Mouse (Mus musculus) telencephalon, adult 2 months (tissue): ENCODE measurements around the gene Crb1.
A peak's percentile ranks its signal among the peaks of the same experiment; 100 is the strongest.
"Not testable (repeated sequence)": the region's sequence is repeated elsewhere in the genome, so short reads cannot be mapped to it uniquely, and the experiment has no call there.

Experiments used
- DNase-seq: peaks from one replicate; pipeline ENCODE4 v3.0.0-alpha.2; 2011; ENCODE audit warnings: low read depth, low spot score

The Crb1 gene

DNA sequence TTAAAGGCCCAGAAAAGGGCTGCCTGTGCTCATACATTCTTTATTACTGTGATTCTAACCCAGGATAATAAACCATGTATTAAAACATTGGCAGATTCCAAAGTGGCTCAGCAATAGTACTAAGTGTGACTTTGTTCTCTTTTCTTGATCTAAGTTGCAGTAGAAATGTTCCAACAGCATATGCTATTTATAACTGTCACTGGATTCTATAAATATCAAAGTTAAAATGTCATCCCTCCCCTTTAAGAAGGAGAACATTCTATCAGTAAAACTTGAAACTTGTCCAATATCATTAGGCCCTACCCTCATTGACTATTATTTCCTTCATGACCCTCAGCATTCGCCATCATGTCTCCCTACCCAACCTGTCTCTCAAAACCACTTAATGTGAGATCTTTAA is 48.1 kb downstream of the Crb1 start:
- no peak for DNase-seq

DNA sequence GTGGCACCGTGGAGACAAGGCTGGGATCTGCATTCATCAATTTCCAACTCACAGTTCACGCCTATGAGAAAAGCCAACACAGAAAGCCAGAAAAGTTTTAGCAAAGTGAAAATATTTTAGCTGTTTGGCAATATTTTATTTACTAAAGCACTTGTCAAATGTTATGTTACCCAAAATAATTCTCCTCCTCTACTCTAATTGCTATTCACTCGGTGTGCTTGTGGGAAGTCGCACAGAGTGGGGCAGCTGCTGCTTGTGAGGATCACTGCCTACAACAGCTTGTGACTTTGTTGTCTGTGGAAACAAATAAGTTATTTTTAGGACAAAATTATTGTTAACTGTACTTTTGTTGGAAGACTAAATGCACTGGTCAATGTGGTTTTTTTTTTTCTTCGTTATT is 48.6 kb downstream of the Crb1 start:
- DNase-seq = peak; percentile 33

DNA sequence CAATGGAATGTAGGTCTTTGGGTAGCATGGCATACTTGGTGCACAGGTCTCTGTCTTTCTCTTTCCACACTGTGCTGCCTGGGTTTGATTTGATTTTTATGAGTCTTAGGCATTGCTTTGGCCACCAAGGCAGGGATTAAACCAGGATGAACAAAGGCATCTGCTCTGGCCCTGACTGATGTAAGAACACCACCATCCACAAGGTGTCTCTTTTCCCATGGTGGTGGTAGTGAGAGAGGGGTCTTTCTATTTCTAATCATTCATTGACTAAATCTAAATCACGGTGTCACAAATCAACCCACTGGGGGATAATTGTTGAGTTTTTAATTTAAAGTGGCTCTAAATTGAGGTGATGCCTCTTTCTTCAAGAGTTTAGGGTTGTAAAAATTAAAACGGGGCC is 51.5 kb downstream of the Crb1 start:
- no peak for DNase-seq

DNA sequence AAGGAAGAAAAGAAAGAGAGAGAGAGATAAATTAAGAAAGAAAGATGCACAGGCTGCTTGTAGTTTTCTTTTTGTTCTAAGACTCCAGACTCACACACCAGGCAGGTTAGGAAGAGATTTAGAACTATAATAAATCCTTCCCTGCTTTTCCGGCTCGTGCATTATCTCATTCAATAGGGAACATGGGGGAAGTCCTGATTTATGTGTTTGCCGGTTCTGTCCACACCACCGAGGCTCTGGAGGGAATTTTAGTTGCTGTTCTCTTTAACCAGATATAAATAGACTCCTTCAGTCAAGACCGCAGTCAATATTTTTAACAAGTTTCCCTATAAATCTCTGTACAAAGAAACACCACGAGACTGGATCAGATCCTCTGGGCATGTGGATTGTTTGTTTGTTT is 57.1 kb downstream of the Crb1 start:
- DNase-seq = no peak

DNA sequence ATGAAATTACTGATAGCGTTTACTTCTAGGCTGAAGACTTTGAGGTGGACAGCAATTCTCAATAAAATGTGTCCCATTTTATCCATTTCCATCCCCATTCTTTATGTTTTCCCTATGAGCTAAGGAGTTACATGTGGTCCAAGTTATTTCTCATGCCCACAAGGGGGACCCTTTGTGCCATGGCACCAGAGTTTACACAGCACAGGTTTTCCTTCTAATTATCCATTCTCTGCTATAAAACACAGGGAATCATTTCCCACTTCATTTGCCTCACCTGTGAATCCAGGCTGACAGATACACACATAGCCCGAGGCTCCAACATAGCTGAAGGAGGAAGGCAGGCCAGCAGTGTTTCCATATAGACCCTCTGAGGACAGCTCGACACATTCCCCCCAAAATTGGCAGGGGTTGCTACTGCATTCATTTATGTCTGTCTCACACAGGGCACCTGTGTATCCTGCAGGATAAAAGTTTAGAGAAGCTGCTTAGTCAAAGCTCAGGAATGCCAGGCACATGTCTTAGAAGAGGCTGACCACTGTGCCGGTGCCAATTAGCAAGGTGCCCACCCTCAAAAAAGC is 62.5 kb downstream of the Crb1 start:
- no peak for DNase-seq

DNA sequence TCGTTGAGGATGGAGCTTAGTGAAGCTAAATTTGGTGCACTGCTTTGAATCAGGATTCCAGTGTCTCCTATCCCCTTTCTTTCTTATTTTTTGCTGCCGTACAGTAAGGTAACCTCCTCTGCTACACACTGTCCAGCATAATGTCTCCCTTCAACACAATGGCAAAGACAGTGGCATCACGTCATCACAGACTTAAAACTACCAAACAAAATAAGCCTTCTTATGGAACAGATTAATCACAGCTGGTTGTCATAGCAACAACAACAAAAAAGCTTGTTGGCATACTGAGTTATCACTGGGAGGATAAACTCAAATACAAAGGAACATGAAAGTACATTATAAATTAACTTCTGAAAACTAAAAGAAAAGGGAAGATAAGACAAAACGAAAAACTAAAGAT is 68.0 kb downstream of the Crb1 start:
- no peak for DNase-seq

DNA sequence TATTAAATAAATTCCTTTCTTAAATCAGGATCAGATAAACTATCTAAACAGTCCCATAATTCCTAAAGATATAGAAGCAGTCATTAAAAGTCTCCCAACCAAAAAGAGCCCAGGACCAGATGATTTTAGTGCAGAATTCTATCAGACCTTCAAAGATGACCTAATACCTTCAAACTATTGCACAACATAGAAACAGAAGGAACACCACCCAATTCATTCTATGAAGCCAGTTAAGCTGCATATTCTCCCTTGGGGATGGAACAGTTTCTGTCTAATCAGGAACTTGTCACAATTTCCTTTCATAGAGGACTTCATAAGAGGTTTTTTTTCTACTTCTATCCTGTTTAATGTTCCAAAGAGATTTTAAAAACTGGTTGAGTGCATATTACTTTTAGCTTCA is 74.4 kb downstream of the Crb1 start:
- not testable (repeated sequence) for DNase-seq

DNA sequence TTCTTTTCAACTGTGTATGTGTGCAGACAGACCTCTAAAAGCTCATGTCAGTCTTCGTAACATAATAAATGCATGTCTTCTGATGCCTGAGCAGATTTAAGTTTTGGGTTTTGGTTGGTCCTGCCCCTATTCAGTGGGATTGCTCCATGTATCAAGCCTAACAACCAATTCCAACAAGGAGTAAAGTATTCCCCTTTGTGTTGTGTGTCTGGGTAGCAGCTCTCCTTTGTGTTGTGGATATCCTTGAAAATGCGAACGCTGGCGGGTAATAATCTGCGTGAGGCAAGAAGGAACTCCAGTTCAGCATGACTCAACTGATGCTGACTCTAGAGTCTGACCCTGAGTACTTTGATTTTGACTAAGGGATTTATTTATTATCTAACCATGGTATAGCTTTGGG is 75.1 kb downstream of the Crb1 start:
- DNase-seq = no peak

DNA sequence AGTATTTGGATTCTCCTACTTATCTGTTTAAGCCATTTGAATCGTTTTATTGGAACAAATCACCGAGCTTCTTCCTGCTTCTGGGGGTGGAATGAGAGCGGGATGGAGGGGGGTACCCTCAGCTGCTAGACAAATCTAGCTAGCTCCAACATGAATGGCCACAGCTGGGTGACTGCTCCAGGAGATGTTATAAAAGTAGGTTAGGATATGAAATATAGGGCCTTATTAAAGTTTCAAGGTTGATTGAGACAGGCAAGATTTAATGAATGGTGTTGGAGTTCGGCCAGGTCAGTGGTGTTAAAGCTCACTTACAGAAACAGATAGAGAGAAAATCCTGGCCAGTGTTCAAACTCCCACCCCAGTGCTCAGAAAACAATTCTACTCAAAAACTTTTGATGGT is 84.9 kb downstream of the Crb1 start:
- DNase-seq = no peak

DNA sequence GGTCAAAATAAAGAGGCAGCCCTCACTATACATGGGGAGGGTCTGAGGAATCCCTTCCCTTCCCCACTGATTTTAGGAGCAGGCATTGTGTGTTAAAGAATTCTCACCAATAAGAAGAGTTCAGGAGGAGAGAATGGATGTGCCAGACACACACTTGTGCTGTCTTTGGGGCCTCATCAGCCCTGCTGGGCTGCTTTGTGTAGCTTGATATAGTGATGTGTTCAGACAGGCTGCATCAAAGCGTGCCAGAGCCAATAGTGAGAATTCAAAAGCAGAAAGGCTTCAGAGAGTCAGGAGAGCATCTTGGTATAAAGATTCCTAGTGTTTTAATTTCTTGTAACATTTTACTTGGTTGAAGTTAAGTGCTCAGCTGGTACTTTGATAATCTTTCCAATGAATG is 85.3 kb downstream of the Crb1 start:
- no peak for DNase-seq

DNA sequence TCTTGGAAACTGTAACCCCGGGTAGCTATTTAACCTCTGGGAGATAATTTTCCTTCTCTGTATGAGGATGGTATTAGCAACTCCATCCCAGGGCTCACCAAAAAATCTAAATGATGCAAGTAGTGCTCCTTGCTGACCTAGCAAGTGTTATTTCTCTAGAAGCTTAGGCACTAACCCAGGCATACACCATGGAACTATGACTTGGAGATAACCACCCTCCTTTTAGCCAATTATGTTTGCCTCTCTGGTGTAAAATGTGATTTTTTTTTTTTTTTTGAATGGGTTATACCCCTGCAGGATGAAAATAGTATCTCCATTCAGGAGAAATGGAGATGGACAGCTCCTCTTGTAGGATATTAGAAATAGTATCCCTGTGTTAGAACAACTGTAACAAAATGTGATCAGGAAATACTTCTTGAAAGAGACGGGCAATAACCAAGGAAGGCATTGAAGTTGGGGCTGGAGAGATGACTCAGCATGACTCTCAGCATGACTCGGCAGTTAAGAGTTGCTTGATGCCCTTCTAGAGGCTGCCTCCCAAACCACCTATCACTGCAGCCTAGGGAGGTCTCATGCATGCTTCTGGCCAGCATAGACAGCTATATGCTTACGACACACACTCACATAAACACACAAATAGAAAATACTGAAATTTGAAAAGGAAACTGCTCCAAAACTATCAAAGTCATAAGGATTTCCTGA is 100.1 kb downstream of the Crb1 start:
- DNase-seq = no peak

DNA sequence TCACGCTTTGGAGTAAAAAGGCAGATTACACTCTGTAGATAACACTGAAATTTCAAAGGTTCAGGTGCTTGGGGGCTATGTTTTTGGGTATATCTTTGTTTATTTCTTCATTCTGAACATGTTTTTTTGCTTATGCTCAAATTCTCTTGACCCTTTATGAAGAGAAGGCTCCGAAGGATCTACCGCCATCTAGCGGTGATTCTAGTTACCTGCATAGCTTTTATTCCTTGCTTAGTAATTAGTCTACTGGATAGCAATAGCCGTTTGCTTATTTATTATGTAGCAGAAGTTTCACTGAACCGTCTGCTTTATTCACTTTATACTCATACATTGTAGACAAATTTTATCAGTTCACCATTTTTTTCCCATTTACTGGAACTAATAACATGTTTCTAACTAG is 109.1 kb downstream of the Crb1 start:
- peak; percentile 65 for DNase-seq

DNA sequence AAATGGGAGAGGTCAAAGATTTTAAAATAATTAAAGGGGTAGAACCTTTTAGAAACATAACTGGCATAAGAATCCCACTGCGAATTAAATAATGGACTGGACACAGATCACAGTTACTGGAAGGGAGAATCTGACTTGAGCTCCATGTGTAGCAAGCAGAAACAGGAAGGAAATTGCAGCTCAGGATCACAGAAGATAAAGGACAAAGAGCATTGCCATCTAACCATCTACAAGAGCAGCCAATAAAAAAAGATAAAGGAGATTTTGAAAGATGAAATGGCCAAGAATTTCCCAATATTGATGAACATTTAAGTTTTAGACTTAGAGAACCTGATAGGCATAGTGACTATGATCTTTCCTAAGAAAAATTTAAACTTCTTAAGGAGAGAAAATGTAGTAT is 112.7 kb downstream of the Crb1 start:
- no peak for DNase-seq

DNA sequence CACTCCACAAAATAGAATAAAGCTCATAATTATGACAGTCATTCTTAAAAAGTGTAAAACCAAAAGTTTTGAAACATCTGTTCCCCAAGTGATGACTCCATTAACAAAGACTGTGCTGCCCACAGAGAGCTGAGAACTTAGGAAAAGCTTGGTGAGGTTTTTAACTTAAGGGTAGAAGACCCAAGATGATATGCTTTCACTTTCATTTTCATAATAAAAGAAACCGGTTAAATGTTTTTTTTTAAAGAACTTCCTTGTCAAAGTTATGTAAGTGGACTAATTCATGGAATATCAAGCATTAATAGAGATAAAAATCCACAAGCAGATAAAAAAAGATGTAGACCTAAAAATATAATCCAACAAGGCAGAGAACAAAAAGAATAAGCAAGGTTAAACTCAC is 113.7 kb downstream of the Crb1 start:
- no peak for DNase-seq

DNA sequence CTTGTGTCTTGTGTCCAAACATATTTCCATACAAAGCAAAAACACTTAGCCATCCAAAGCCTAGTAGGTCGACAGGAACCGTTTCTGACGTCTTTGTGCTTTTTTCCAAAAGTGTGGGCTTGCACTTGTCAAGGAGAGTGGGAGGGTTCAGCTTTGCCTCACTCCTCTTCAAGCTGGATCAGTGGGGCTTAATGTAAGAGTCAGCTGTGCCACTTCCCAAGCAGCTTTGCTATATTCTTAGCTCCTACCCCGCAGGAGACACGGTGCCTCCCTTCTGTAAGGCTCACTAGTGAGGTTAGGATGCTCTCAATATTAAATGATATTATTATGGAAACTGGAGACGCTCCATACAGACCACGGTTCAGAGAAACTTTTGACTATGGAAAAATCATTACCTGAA is 121.3 kb downstream of the Crb1 start:
- no peak for DNase-seq

DNA sequence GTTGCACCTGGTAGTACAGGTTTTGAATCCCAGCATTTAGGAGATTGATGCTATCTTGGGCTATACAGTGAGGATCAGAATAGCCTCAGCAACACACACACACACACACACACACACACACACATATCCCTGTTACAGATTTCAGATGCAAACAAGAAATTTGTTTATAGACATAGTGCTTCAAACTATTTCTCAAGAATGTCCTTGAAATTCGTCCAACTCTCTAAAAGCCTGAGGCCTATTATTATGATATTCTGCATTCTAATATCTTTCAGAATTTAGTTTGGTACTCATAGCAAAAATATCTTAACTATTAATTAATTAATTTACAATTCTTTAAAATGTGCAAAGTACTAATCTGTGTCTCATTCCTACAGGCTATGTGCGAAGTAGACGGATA is 124.9 kb downstream of the Crb1 start:
- no peak for DNase-seq

DNA sequence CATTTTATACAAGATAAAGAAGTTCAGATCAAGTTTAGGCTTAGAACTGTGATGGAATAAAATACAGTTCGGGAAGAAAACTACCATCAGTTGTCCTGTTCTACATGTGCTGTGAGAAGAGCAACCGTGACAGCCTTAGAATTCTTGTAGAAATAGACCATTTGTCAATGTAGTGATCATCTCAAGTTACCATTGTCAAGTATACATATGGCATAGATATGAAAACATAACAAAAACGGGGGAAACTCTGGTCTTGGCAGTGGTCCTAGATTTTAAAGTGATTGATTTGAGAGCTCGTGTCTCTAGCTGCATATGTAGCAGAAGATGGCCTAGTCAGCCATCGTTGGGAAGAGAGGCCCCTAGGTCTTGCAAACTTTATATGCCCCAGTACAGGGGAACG is 127.7 kb downstream of the Crb1 start:
- DNase-seq = no peak

DNA sequence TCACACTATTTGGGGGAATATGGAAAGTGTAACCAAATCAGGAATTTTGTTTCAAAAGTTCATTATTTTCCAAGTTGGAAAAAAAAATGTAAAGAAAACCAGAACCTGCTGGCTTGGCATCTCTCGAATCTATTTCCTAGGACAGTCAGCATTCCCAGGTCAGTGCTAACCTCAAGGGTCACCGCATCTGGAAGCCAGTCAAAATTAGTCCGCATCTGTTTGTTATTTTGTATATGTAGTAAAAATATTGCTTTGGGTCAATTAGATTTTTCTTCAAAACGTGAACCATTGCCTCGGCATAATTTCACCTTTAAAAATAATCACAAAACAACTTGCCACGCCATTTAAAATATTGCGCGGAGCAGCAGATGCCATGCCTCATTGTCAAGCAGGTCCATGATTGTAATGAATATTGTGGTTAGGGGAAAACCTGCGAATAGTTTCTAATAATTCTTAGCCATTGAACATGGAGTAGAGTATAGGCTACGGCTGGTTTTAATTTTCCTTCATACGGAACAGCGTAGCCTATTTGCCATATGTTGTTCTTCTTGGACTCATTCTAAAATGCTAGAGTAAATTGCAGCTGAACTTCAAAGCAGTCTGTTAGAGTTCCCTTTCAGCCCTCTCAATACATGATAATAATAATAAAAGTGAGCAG is 130.0 kb downstream of the Crb1 start:
- DNase-seq = no peak

DNA sequence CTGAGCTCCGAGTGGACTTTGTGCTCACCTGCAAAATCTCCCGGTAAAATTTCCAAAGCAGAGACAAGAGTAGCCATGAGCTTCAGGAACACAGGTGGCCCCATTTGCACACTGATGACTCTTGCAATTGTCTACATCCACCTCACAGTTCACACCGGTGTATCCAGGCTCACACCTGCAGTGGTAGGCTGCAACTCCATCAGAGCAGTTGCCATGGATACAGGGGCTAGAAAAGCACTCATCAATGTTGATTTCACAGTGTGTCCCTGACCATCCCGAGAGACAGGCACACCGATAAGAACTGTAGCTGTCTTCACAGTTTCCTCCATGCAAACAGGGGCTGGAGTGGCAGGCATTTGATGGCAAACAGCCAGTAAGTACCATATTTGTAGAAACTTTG is 140.1 kb downstream of the Crb1 start:
- no peak for DNase-seq

DNA sequence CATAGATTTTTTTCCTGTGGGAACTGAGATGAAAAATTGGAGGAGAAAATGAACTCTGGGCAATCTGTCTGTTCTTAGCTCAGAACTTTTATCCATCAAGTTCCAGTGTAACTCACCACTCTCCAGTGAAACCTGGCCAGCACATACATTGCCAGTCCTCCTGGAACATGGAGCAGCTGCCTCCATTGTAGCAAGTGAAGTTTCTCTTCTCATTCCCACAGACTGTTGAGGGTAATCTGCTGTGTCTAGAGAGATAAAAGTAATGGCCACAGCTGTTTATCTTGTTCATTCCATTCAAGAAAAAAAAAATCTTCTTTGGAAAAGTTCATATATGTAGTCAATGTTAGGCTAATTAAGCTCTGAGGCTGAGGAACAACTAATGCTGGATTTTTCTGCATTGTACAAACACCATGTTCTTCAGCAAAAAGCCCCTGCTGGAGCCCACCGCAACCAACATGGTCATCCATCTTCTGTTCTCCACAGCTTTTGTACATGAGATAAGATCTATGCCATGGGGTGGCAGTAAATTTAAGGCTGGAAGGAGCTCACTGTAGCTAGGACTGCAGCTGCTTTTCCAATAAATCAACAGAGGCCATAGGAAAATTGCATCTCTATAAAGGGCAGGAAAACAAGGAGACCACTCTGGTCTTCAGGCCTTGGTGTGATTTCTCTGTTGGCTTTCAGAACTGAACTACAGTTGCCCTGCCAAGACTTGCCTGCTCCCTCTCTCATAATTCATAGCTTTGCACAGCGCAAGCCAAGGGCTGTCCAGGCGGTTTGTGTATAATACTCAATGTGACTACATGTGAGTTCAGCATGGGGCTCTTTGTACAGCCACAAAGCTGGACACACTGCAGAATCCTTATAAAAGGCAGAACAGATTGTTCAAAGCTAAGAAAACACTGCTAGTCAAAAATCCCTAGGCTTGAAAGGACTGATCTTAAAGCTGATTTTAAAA is 142.0 kb downstream of the Crb1 start:
- DNase-seq = no peak

DNA sequence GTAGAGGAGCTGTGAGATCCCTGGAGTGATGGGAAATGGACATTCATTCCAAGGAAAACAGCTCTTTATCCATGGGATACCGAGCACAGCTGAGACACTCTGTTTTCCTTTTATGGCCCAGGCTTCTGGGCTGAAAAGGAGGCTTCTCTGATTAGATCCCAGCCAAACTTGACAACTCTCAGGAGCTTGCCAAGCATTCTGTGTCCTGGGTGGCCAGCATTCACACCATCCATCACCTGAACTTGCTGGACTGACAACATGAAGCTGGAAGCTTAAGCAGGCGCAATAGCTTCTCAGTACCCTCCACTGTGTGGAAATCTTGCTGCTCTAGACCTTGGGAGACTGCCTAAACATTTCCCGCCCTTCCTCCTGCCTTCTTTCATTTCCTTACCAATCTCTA is 144.3 kb downstream of the Crb1 start:
- DNase-seq = no peak

DNA sequence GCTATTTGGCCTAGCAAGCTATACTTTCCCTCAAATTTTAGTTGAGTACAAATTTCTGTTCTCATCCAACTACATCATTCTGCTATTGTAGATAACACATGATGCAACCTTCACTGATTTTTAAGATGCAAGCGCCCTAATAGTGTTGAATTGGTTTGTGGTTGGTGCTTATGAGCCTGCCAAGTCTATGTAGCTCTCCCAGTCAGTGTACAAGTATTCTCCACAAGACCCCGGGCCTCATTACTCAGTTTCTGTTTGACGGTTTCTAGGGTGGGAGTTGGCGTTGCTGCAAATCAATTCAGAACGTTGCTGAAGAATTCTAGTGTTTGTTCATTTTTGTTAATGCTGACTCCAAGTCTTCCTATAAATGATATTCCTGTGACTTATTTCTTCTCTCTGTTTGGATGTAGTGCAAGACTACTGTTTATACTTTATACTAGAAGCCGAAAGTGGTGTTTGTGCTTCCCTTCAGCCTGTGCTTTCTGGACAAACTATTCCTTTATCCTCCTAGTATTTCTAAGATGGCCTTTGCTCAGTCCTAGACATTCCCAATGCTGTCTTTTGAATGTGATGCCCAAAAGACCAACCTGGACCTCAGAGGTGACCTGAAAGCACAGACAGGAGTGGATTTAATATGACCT is 152.5 kb downstream of the Crb1 start:
- DNase-seq = no peak
